Mouse (Mus musculus): ENCODE results near the gene Ly75. TPM values are rescaled to one million over a fixed set of nuclear protein-coding genes. Genes with fewer than 3 reads are reported as not detected.

Ly75 gene
- total RNA-seq, 2 experiments from 2014 or later = 1.2 to 1.7 TPM

- intact Hi-C loops (cut with DNase I) = no loop called here
- DNase-seq (ENCODE audit: low spot score in 2 of 2) = no peak
Measured at GRCm38 (mm10) chr2:60342107-60342880, 40.8 kb downstream of the Ly75 start.

GRCm38 (mm10) chr2:60337937-60338336 is 45.2 kb downstream of the Ly75 start:
- intact Hi-C loops (cut with DNase I) = no loop called here
- DNase-seq (ENCODE audit: low spot score in 2 of 2) = no peak

GRCm38 (mm10) chr2:60328641-60329040 is 54.5 kb downstream of the Ly75 start:
- DNase-seq (ENCODE audit: low spot score in 2 of 2) = no peak
- intact Hi-C loops (cut with DNase I) = no loop called here

GRCm38 (mm10) chr2:60327581-60327980 is 55.5 kb downstream of the Ly75 start:
- intact Hi-C loops (cut with DNase I) = no loop called here
- DNase-seq (ENCODE audit: low spot score in 2 of 2) = no peak

- DNase-seq (ENCODE audit: low spot score in 2 of 2) = no peak
- intact Hi-C loops (cut with DNase I) = no loop called here
Measured at GRCm38 (mm10) chr2:60326948-60327347, 56.2 kb downstream of the Ly75 start.

- intact Hi-C loops (cut with DNase I) = loop anchor here (2.0 kb wide), 1 partner anchor 71 kb away; no protein-coding TSS in a partner anchor
- no peak for DNase-seq (ENCODE audit: low spot score in 2 of 2)
Measured at GRCm38 (mm10) chr2:60323411-60323810, 59.7 kb downstream of the Ly75 start.

- DNase-seq (ENCODE audit: low spot score in 2 of 2) = peak in 1 of 2 experiments; percentile 72
- intact Hi-C loops (cut with DNase I) = loop anchor here (2.0 kb wide), 1 partner anchor 69 kb away; no protein-coding TSS in a partner anchor
Measured at GRCm38 (mm10) chr2:60322031-60322726, 60.9 kb downstream of the Ly75 start.

- intact Hi-C loops (cut with DNase I) = no loop called here
- no peak for DNase-seq (ENCODE audit: low spot score in 2 of 2)
Measured at GRCm38 (mm10) chr2:60303796-60304195, 79.3 kb downstream of the Ly75 start.

GRCm38 (mm10) chr2:60299323-60299722 is 83.8 kb downstream of the Ly75 start:
- no peak for DNase-seq (ENCODE audit: low spot score in 2 of 2)
- intact Hi-C loops (cut with DNase I) = no loop called here

GRCm38 (mm10) chr2:60298266-60298665 is 84.8 kb downstream of the Ly75 start:
- no peak for DNase-seq (ENCODE audit: low spot score in 2 of 2)
- intact Hi-C loops (cut with DNase I) = no loop called here

GRCm38 (mm10) chr2:60291381-60291780 is 91.7 kb downstream of the Ly75 start:
- intact Hi-C loops (cut with DNase I) = no loop called here
- DNase-seq (ENCODE audit: low spot score in 2 of 2) = no peak

- intact Hi-C loops (cut with DNase I) = loop anchor here (10.0 kb wide), 1 partner anchor 125 kb away; no protein-coding TSS in a partner anchor
Measured at GRCm38 (mm10) chr2:60289451-60289850, 93.7 kb downstream of the Ly75 start.

GRCm38 (mm10) chr2:60288606-60289005 is 94.5 kb downstream of the Ly75 start:
- peak in 1 of 2 experiments; percentile 13 for DNase-seq (ENCODE audit: low spot score in 2 of 2)
- intact Hi-C loops (cut with DNase I) = loop anchor here (10.0 kb wide), 1 partner anchor 126 kb away; no protein-coding TSS in a partner anchor

More at GRCm38 (mm10) chr2:60289451-60289850, 93.7 kb downstream of the Ly75 start:
- no peak for DNase-seq (ENCODE audit: low spot score in 2 of 2)

GRCm38 (mm10) chr2:60285107-60285617 is 97.9 kb downstream of the Ly75 start:
- intact Hi-C loops (cut with DNase I) = loop anchor here (10.0 kb wide), 1 partner anchor 130 kb away; no protein-coding TSS in a partner anchor

GRCm38 (mm10) chr2:60284467-60284821 is 98.7 kb downstream of the Ly75 start, which contains the start of gene Cd302:
Gene Cd302, minus strand, starts transcription at chr2:60284488.
- DNase-seq (ENCODE audit: low spot score in 2 of 2) = no peak
- intact Hi-C loops (cut with DNase I) = loop anchor here (10.0 kb wide), 1 partner anchor 130 kb away; no protein-coding TSS in a partner anchor

More at GRCm38 (mm10) chr2:60285107-60285617, 97.9 kb downstream of the Ly75 start:
- DNase-seq (ENCODE audit: low spot score in 2 of 2) = no peak

GRCm38 (mm10) chr2:60283751-60284466 is 99.2 kb downstream of the Ly75 start:
- intact Hi-C loops (cut with DNase I) = loop anchor here (10.0 kb wide), 1 partner anchor 131 kb away; no protein-coding TSS in a partner anchor
- peak; percentile 81 to 82 for DNase-seq (ENCODE audit: low spot score in 2 of 2)

- intact Hi-C loops (cut with DNase I) = loop anchor here (10.0 kb wide), 1 partner anchor 132 kb away; no protein-coding TSS in a partner anchor
- peak in 1 of 2 experiments; percentile 45 for DNase-seq (ENCODE audit: low spot score in 2 of 2)
Measured at GRCm38 (mm10) chr2:60283208-60283750, 99.8 kb downstream of the Ly75 start.

GRCm38 (mm10) chr2:60282625-60283024 is 100.5 kb downstream of the Ly75 start:
- intact Hi-C loops (cut with DNase I) = loop anchor here (10.0 kb wide), 1 partner anchor 132 kb away; no protein-coding TSS in a partner anchor
- DNase-seq (ENCODE audit: low spot score in 2 of 2) = no peak

- intact Hi-C loops (cut with DNase I) = no loop called here
- DNase-seq (ENCODE audit: low spot score in 2 of 2) = no peak
Measured at GRCm38 (mm10) chr2:60278627-60279026, 104.5 kb downstream of the Ly75 start.

Data from left cerebral cortex, postnatal 25 days (tissue).